ENCODE assay signal across 8 mouse cellular contexts in the genomic region with DNA sequence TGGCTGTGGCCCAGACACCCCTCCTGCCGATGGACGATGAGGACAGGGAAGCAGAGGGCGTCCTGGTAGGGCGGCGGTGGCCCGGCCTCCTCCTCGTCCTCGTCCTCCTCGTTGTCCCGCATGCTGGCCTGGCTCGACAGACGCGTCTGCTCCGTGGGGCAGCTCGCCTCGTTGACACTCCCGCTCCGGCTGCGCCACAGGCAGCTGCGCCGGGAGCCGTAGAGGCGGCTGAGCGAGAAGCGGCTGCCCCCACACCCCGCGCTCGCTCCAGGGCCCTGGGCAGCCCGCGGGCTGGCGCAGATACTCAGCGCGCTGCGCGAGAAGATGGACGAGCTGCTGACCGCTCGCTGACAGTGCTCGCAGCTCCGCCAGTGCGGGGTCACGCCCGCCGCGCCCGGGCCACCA. TPM values are rescaled to one million over a fixed set of nuclear protein-coding genes. Genes with fewer than 3 reads are reported as not detected.
DNase-seq lines count a peak whose midpoint lies in the region; ATAC-seq and TF ChIP-seq lines count a peak whose summit lies in the region.

No protein-coding gene starts in this region.

- H3K4me3 ChIP-seq in heart, postnatal 0 days (ENCODE audit: low read depth, low read length): peak overlapping the region; percentile 32
- H3K4me3 ChIP-seq in embryonic facial prominence, embryonic 15.5 days (replicated peaks): peak overlapping the region; percentile 17
- peak overlapping the region; percentile 26 for H3K4me3 ChIP-seq in limb, embryonic 14.5 days (replicated peaks; ENCODE audit: low read length)

- no peak overlapping the region for H3K27ac ChIP-seq in heart, postnatal 0 days (ENCODE audit: low read depth)
- no peak overlapping the region for H3K27ac ChIP-seq in embryonic facial prominence, embryonic 15.5 days (replicated peaks)
- no peak overlapping the region for H3K27ac ChIP-seq in limb, embryonic 14.5 days (replicated peaks; ENCODE audit: low read depth, low read length)

- H3K27me3 ChIP-seq in heart, postnatal 0 days (ENCODE audit: control insufficient read depth, insufficient read depth, low read length): peaks cover 99% of the 10 kb centered on the region
- peaks cover 63% of the 10 kb centered on the region for H3K27me3 ChIP-seq in embryonic facial prominence, embryonic 15.5 days
- H3K27me3 ChIP-seq in limb, embryonic 14.5 days (ENCODE audit: control insufficient read depth, insufficient read depth, low read length): peaks cover 45% of the 10 kb centered on the region

- TF ChIP-seq CTCF in heart, postnatal 0 days (IDR thresholded peaks at IDR 0.05; ENCODE audit: low read depth): no peak

- no peak for TF ChIP-seq POLR2A in limb, embryonic 14.5 days (IDR thresholded peaks at IDR 0.05; ENCODE audit: borderline replicate concordance, extremely low read depth, insufficient read depth, insufficient read length)

- no peak for DNase-seq in heart, postnatal 0 days (ENCODE audit: low spot score)
- DNase-seq in heart, adult 9 months (ENCODE audit: low spot score in 2 of 2): no peak
- DNase-seq in ZHBTc4 (ENCODE audit: low read depth, low spot score): peak; percentile 43
- no peak for DNase-seq in limb, embryonic 14.5 days (ENCODE audit: low spot score)
- DNase-seq in gastrocnemius, adult 8-10 months (ENCODE audit: low spot score in 2 of 2): no peak
- no peak for DNase-seq in spleen, postnatal 10 days (ENCODE audit: low spot score in 2 of 2)
- no peak for DNase-seq in kidney, adult 9 months

- no peaks in the 10 kb centered on the region for H3K9me3 ChIP-seq in heart, postnatal 0 days (replicated peaks; ENCODE audit: control insufficient read depth, low read length)
- H3K9me3 ChIP-seq in embryonic facial prominence, embryonic 15.5 days (replicated peaks): no peaks in the 10 kb centered on the region
- H3K9me3 ChIP-seq in limb, embryonic 14.5 days (ENCODE audit: control insufficient read depth, low read length): no peaks in the 10 kb centered on the region

- H3K9ac ChIP-seq in heart, postnatal 0 days (replicated peaks; ENCODE audit: low read depth, low read length): no peak overlapping the region
- no peak overlapping the region for H3K9ac ChIP-seq in embryonic facial prominence, embryonic 15.5 days
- no peak overlapping the region for H3K9ac ChIP-seq in limb, embryonic 14.5 days (ENCODE audit: low read depth, low read length, severe bottlenecking)

- 4% methylated on average over 42 of the region's 46 CpGs for WGBS in heart, postnatal 0 days
- WGBS in embryonic facial prominence, embryonic 15.5 days: 34% methylated on average over 46 of the region's 46 CpGs
- WGBS in limb, embryonic 14.5 days: 11% methylated on average over 46 of the region's 46 CpGs

- ATAC-seq in heart, postnatal 0 days (ENCODE audit: insufficient read depth, low read depth): no peak
- no peak for ATAC-seq in embryonic facial prominence, embryonic 15.5 days (ENCODE audit: insufficient number of reproducible peaks, low FRiP score, low TSS enrichment, low read depth)
- ATAC-seq in limb, embryonic 14.5 days (ENCODE audit: low FRiP score, low read depth): no peak

- peak overlapping the region; percentile 54 for H3K4me2 ChIP-seq in heart, postnatal 0 days (ENCODE audit: low read depth, low read length)
- peak overlapping the region; percentile 37; the same call in 1 of the 2 replicates for H3K4me2 ChIP-seq in embryonic facial prominence, embryonic 15.5 days (replicated peaks)
- peak overlapping the region; percentile 28 for H3K4me2 ChIP-seq in limb, embryonic 14.5 days (replicated peaks; ENCODE audit: low read depth, low read length, severe bottlenecking)

- peaks cover 25% of the 10 kb centered on the region for H3K4me1 ChIP-seq in heart, postnatal 0 days (ENCODE audit: control insufficient read depth, insufficient read depth)
- peaks cover 30% of the 10 kb centered on the region for H3K4me1 ChIP-seq in embryonic facial prominence, embryonic 15.5 days
- H3K4me1 ChIP-seq in limb, embryonic 14.5 days (ENCODE audit: control insufficient read depth, insufficient read depth, low read length): peaks cover 4% of the 10 kb centered on the region; the same call in 1 of the 2 replicates

- TF ChIP-seq EP300 in heart, postnatal 0 days (IDR thresholded peaks at IDR 0.05; ENCODE audit: low read depth): no peak

- no peaks in the 10 kb centered on the region for H3K36me3 ChIP-seq in heart, postnatal 0 days (replicated peaks; ENCODE audit: control insufficient read depth, insufficient read depth, low read length)
- no peaks in the 10 kb centered on the region for H3K36me3 ChIP-seq in embryonic facial prominence, embryonic 15.5 days
- H3K36me3 ChIP-seq in limb, embryonic 14.5 days (ENCODE audit: control insufficient read depth, insufficient read depth, low read length): peaks cover 15% of the 10 kb centered on the region; the same call in 1 of the 2 replicates

RNA-seq across cellular contexts. Expression of a gene that starts 4.6 kb away (rescaled TPM):
- total RNA-seq in heart, postnatal 0 days (2014; rRNA removed; ENCODE audit: low replicate concordance): 0.73 and 0.95 TPM in 2 replicates
- polyA plus RNA-seq in heart, postnatal 0 days (2015; fragmentation: Nextera tagmentation; extraction: Ambion mirVana): 0.04 and 0.16 TPM in 2 replicates
- 3.9 and 4.7 TPM in 2 replicates for polyA plus RNA-seq in embryonic facial prominence, embryonic 15.5 days (2015; fragmentation: Nextera tagmentation; extraction: Ambion mirVana)
- 6.1 and 9.3 TPM in 2 replicates for polyA plus RNA-seq in limb, embryonic 14.5 days (2012; rRNA removed)
- 2.9 and 4.7 TPM in 2 replicates for polyA plus RNA-seq in limb, embryonic 14.5 days (2014; fragmentation: Nextera tagmentation; extraction: Ambion mirVana)
- not detected for total RNA-seq in gastrocnemius, adult 8-10 months (2022)

RNA-seq across cellular contexts. Expression of a gene that starts 10.6 kb away (rescaled TPM):
- total RNA-seq in heart, postnatal 0 days (2014; rRNA removed; ENCODE audit: low replicate concordance): 1.2 and 3.0 TPM in 2 replicates
- polyA plus RNA-seq in heart, postnatal 0 days (2015; fragmentation: Nextera tagmentation; extraction: Ambion mirVana): 1.7 and 1.9 TPM in 2 replicates
- 5.5 and 6.3 TPM in 2 replicates for polyA plus RNA-seq in embryonic facial prominence, embryonic 15.5 days (2015; fragmentation: Nextera tagmentation; extraction: Ambion mirVana)
- polyA plus RNA-seq in limb, embryonic 14.5 days (2012; rRNA removed): 3.6 and 4.3 TPM in 2 replicates
- 4.0 and 6.6 TPM in 2 replicates for polyA plus RNA-seq in limb, embryonic 14.5 days (2014; fragmentation: Nextera tagmentation; extraction: Ambion mirVana)
- under 1 TPM; 0.27 to 0.56 (median 0.34) TPM for total RNA-seq in gastrocnemius, adult 8-10 months (2022)

RNA-seq across cellular contexts. Expression of a gene that starts 18.8 kb away (rescaled TPM):
- 87.8 and 137 TPM in 2 replicates for total RNA-seq in heart, postnatal 0 days (2014; rRNA removed; ENCODE audit: low replicate concordance)
- 64.8 and 68.3 TPM in 2 replicates for polyA plus RNA-seq in heart, postnatal 0 days (2015; fragmentation: Nextera tagmentation; extraction: Ambion mirVana)
- polyA plus RNA-seq in embryonic facial prominence, embryonic 15.5 days (2015; fragmentation: Nextera tagmentation; extraction: Ambion mirVana): 133 and 139 TPM in 2 replicates
- polyA plus RNA-seq in limb, embryonic 14.5 days (2012; rRNA removed): 96.9 and 168 TPM in 2 replicates
- 128 and 138 TPM in 2 replicates for polyA plus RNA-seq in limb, embryonic 14.5 days (2014; fragmentation: Nextera tagmentation; extraction: Ambion mirVana)
- total RNA-seq in gastrocnemius, adult 8-10 months (2022): 10 to 100 TPM; 17.2 to 22.9 (median 19.8) TPM

RNA-seq across cellular contexts. Expression of a gene that starts 21.6 kb away (rescaled TPM):
- not detected in 2 replicates for total RNA-seq in heart, postnatal 0 days (2014; rRNA removed; ENCODE audit: low replicate concordance)
- 0.11 TPM in 1 of 2 replicates, not detected in the other for polyA plus RNA-seq in heart, postnatal 0 days (2015; fragmentation: Nextera tagmentation; extraction: Ambion mirVana)
- 3.2 and 6.2 TPM in 2 replicates for polyA plus RNA-seq in embryonic facial prominence, embryonic 15.5 days (2015; fragmentation: Nextera tagmentation; extraction: Ambion mirVana)
- 0.04 TPM in 1 of 2 replicates, not detected in the other for polyA plus RNA-seq in limb, embryonic 14.5 days (2012; rRNA removed)
- 0.74 and 0.90 TPM in 2 replicates for polyA plus RNA-seq in limb, embryonic 14.5 days (2014; fragmentation: Nextera tagmentation; extraction: Ambion mirVana)
- total RNA-seq in gastrocnemius, adult 8-10 months (2022): not detected

RNA-seq across cellular contexts. Expression of a gene that starts 28.2 kb away (rescaled TPM):
- 716 and 846 TPM in 2 replicates for total RNA-seq in heart, postnatal 0 days (2014; rRNA removed; ENCODE audit: low replicate concordance)
- polyA plus RNA-seq in heart, postnatal 0 days (2015; fragmentation: Nextera tagmentation; extraction: Ambion mirVana): 756 and 767 TPM in 2 replicates
- polyA plus RNA-seq in embryonic facial prominence, embryonic 15.5 days (2015; fragmentation: Nextera tagmentation; extraction: Ambion mirVana): 1,563 and 1,577 TPM in 2 replicates
- polyA plus RNA-seq in limb, embryonic 14.5 days (2012; rRNA removed): 788 and 951 TPM in 2 replicates
- 1,382 and 1,446 TPM in 2 replicates for polyA plus RNA-seq in limb, embryonic 14.5 days (2014; fragmentation: Nextera tagmentation; extraction: Ambion mirVana)
- total RNA-seq in gastrocnemius, adult 8-10 months (2022): 1,000 to 10,000 TPM; 1,140 to 1,362 (median 1,203) TPM
